ENCODE assay signal across 17 mouse cellular contexts in genomic region chr5:93051041-93051440, GRCm38 (mm10). TPM values are rescaled to one million over a fixed set of nuclear protein-coding genes. Genes with fewer than 3 reads are reported as not detected.
DNase-seq lines count a peak whose midpoint lies in the region; ATAC-seq and TF ChIP-seq lines count a peak whose summit lies in the region.
"Had no signal": no experiment of that assay in that cellular context is flagged by ENCODE, and none has a peak within 500 bp of the region (broad histone marks: within the 10 kb centered on the region; RNA-seq: fewer than 3 reads in every experiment).

No protein-coding gene starts in this region.

- TF ChIP-seq CTCF in hindbrain, postnatal 0 days (IDR thresholded peaks at IDR 0.05; ENCODE audit: low read depth): peak; percentile 11; the same call in 1 of the 2 replicates
- peak; percentile 29; the same call in 1 of the 2 replicates for TF ChIP-seq CTCF in lung, postnatal 0 days (IDR thresholded peaks at IDR 0.05)

- H3K4me3 ChIP-seq in hindbrain, postnatal 0 days (ENCODE audit: low read length): no peak overlapping the region
- no peak overlapping the region for H3K4me3 ChIP-seq in hindbrain, embryonic 13.5 days
- H3K4me3 ChIP-seq in lung, postnatal 0 days (ENCODE audit: low read depth, low read length): no peak overlapping the region
- H3K4me3 ChIP-seq: embryonic facial prominence, embryonic 13.5 days; forebrain, embryonic 10.5 days; hindbrain, embryonic 10.5 days; intestine, embryonic 15.5 days; midbrain, embryonic 15.5 days had no signal

- H3K27me3 ChIP-seq in hindbrain, postnatal 0 days (ENCODE audit: insufficient read depth, low read length): no peaks in the 10 kb centered on the region
- H3K27me3 ChIP-seq in hindbrain, embryonic 13.5 days: peaks cover 44% of the 10 kb centered on the region
- H3K27me3 ChIP-seq in lung, postnatal 0 days (replicated peaks; ENCODE audit: insufficient read depth, low read length): no peaks in the 10 kb centered on the region

- no peak overlapping the region for H3K9ac ChIP-seq in hindbrain, postnatal 0 days (replicated peaks; ENCODE audit: low read length)
- no peak overlapping the region for H3K9ac ChIP-seq in hindbrain, embryonic 13.5 days
- H3K9ac ChIP-seq in lung, postnatal 0 days (replicated peaks; ENCODE audit: low read depth): no peak overlapping the region
- H3K9ac ChIP-seq: embryonic facial prominence, embryonic 13.5 days; intestine, embryonic 15.5 days; midbrain, embryonic 15.5 days had no signal

- DNase-seq in hindbrain, postnatal 0 days (ENCODE audit: low spot score): no peak
- no peak for DNase-seq in lung, postnatal 0 days (ENCODE audit: low spot score)
- no peak for DNase-seq in lung, postnatal 36 days
- peak; percentile 45 for DNase-seq in R1 (ENCODE audit: low read depth, low spot score)
- no peak for DNase-seq in right cerebral cortex, postnatal 10 days (ENCODE audit: low spot score in 2 of 2)
- no peak for DNase-seq in B cell, adult 2 months
- DNase-seq: gastrocnemius, postnatal 36 days; kidney, postnatal 36 days; left cerebral cortex, postnatal 4 days; right cerebral cortex, postnatal 25 days had no signal

- no peak for TF ChIP-seq EP300 in lung, postnatal 0 days (IDR thresholded peaks at IDR 0.05)

- H3K4me1 ChIP-seq in hindbrain, postnatal 0 days (ENCODE audit: insufficient read depth, low read length): no peaks in the 10 kb centered on the region
- no peaks in the 10 kb centered on the region for H3K4me1 ChIP-seq in hindbrain, embryonic 13.5 days (replicated peaks)
- no peaks in the 10 kb centered on the region for H3K4me1 ChIP-seq in lung, postnatal 0 days (ENCODE audit: insufficient read depth, low read depth, low read length)
- H3K4me1 ChIP-seq: embryonic facial prominence, embryonic 13.5 days; intestine, embryonic 15.5 days; midbrain, embryonic 15.5 days had no signal

- ATAC-seq in hindbrain, postnatal 0 days: no peak
- ATAC-seq in hindbrain, embryonic 13.5 days (ENCODE audit: low FRiP score): no peak
- no peak for ATAC-seq in lung, postnatal 0 days
- ATAC-seq: intestine, embryonic 15.5 days; midbrain, embryonic 15.5 days had no signal

- H3K36me3 ChIP-seq in hindbrain, postnatal 0 days (ENCODE audit: insufficient read depth, low read length): no peaks in the 10 kb centered on the region
- no peaks in the 10 kb centered on the region for H3K36me3 ChIP-seq in hindbrain, embryonic 13.5 days
- no peaks in the 10 kb centered on the region for H3K36me3 ChIP-seq in lung, postnatal 0 days (ENCODE audit: insufficient read depth, low read length)
- H3K36me3 ChIP-seq: embryonic facial prominence, embryonic 13.5 days; forebrain, embryonic 10.5 days; hindbrain, embryonic 10.5 days; intestine, embryonic 15.5 days; midbrain, embryonic 15.5 days had no signal

- H3K9me3 ChIP-seq in hindbrain, postnatal 0 days (ENCODE audit: low read length): no peaks in the 10 kb centered on the region
- H3K9me3 ChIP-seq in hindbrain, embryonic 13.5 days: no peaks in the 10 kb centered on the region
- H3K9me3 ChIP-seq in lung, postnatal 0 days (ENCODE audit: low read length): no peaks in the 10 kb centered on the region
- H3K9me3 ChIP-seq: embryonic facial prominence, embryonic 13.5 days; forebrain, embryonic 10.5 days; hindbrain, embryonic 10.5 days; intestine, embryonic 15.5 days; midbrain, embryonic 15.5 days had no signal

- H3K27ac ChIP-seq in hindbrain, postnatal 0 days: no peak overlapping the region
- no peak overlapping the region for H3K27ac ChIP-seq in hindbrain, embryonic 13.5 days
- no peak overlapping the region for H3K27ac ChIP-seq in lung, postnatal 0 days (ENCODE audit: low read length)
- H3K27ac ChIP-seq: embryonic facial prominence, embryonic 13.5 days; forebrain, embryonic 10.5 days; hindbrain, embryonic 10.5 days; intestine, embryonic 15.5 days; midbrain, embryonic 15.5 days had no signal

- no peak overlapping the region for H3K4me2 ChIP-seq in hindbrain, postnatal 0 days (ENCODE audit: low read depth, low read length)
- H3K4me2 ChIP-seq in hindbrain, embryonic 13.5 days: no peak overlapping the region
- no peak overlapping the region for H3K4me2 ChIP-seq in lung, postnatal 0 days (replicated peaks; ENCODE audit: low read depth, low read length)
- H3K4me2 ChIP-seq: embryonic facial prominence, embryonic 13.5 days; intestine, embryonic 15.5 days; midbrain, embryonic 15.5 days had no signal

- WGBS in hindbrain, postnatal 0 days: 55% methylated on average over 5 of the region's 5 CpGs
- WGBS in hindbrain, embryonic 13.5 days: 48% methylated on average over 5 of the region's 5 CpGs
- WGBS in lung, postnatal 0 days: 56% methylated on average over 5 of the region's 5 CpGs

RNA-seq across cellular contexts. Expression of gene Sowahb, which starts 6.2 kb away (rescaled TPM):
- total RNA-seq in hindbrain, postnatal 0 days (2014; rRNA removed): 0.10 and 0.25 TPM in 2 replicates
- polyA plus RNA-seq in hindbrain, postnatal 0 days (2015; fragmentation: Nextera tagmentation; extraction: Ambion mirVana): 0.04 and 0.08 TPM in 2 replicates
- polyA plus RNA-seq in hindbrain, embryonic 13.5 days (2015; fragmentation: Nextera tagmentation; extraction: Ambion mirVana): not detected in 2 replicates
- 1.2 and 1.3 TPM in 2 replicates for polyA plus RNA-seq in lung, postnatal 0 days (2015; fragmentation: Nextera tagmentation; extraction: Ambion mirVana)
- total RNA-seq: common myeloid progenitor, adult 5-6 weeks; gastrocnemius, postnatal 36 days had no signal

RNA-seq across cellular contexts. Expression of gene Sept11, which starts 42.2 kb away (rescaled TPM):
- total RNA-seq in hindbrain, postnatal 0 days (2014; rRNA removed): 79.3 and 88.1 TPM in 2 replicates
- polyA plus RNA-seq in hindbrain, postnatal 0 days (2015; fragmentation: Nextera tagmentation; extraction: Ambion mirVana): 92.2 and 92.5 TPM in 2 replicates
- polyA plus RNA-seq in hindbrain, embryonic 13.5 days (2015; fragmentation: Nextera tagmentation; extraction: Ambion mirVana): 165 and 171 TPM in 2 replicates
- 49.1 and 58.6 TPM in 2 replicates for polyA plus RNA-seq in lung, postnatal 0 days (2015; fragmentation: Nextera tagmentation; extraction: Ambion mirVana)
